Mouse (Mus musculus): ENCODE measurements around the gene Homez. TPM values are rescaled to one million over a fixed set of nuclear protein-coding genes. Genes with fewer than 3 reads are reported as not detected.

Gene Homez
- total RNA-seq (2023): 3.3 TPM

DNA sequence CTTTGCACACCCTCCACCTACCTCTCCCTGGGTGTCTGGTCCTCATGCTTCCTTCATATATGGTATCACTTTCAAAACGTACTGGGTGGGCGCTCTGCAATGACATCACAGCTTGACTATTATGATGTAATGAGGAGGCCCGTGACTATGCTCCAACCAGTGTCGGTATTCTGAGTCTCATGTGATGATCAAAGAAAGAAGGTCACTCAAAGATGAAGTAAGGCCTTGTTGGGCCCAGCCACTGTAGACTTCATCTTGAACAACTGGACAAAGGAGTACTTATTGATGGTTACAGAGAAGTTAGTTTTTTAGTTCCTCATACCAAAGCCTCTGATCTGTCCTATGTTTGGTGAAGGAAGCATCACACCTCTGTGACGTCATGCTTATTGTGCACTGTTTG lies at the start of gene Homez:
TSS of gene Homez (minus strand) at position 101 of the 400 bp plus-strand sequence.

GRCm38 (mm10) chr14:54912886-54913285 lies 42.1 kb upstream of the Homez start, which contains the start of gene Slc22a17:
Gene Slc22a17, minus strand, starts transcription at chr14:54913132.

DNA sequence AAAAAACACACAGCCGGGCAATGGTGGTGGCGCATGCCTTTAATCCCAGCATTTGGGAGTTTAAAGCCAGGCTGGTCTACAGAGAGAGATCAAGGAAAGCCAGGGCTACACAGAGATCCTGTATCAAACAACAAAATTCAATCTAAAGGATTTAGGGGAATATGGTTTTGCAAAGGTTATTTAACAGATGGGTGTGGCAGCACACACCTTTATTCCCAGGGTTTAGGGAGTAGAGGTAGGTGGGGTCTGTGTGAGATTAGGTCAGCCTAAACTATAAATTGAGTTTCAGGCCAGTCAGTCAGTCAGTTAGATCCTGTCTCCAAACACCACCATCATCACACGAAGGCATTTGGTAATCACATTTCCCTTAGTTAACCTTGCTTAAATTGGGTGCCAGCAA lies 21.4 kb upstream of the Homez start, which contains the start of gene Pabpn1:
TSS of gene Pabpn1 (plus strand) at position 301 of the 400 bp plus-strand sequence.

DNA sequence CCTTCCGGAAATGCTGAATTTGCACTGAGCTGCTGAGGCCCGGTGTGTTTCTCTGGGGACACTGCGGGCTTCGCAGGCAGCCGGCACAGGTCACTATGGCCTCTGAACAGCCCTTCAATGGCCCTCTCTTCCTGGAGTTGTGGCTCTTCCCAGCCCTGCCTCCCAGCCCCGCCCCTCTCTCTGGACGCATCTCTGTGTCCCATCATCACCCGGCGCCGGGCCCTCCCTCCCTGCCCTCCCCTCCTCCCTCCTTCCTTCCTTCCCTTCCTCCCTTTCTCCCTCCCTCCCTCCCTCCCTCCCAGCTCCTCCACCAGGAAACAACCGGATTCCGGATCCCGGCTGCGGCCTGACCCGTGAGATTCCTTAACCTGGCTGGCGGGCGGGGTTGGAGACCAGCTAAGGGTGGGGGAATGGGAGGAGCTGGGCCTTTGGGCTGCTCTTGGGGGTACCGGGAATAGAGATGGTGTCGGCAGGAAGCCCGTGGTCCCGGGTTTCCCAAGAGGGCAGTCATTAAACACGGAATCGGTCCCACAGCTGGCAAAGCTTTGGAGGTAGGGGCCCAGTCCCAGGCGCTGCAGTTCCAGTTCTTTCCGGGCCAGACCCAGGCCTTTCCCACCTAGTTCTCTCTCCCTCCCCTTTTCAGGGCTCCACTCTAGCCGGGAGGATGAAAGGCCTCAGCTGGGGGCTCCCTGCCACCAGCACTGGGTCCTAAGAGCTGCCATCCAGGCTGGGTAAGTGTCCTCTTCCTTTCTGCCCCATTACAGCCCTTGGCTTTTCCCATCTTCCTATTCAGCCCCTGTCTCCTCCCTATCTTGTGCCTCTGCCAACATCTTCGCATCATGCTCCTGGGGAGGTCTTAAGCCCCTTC lies 12.6 kb upstream of the Homez start, which contains the start of the genes Bcl2l2 and Gm20521:
TSS of gene Bcl2l2 (plus strand) at position 224 of the 868 bp plus-strand sequence.
TSS of gene Gm20521 (plus strand) at position 288 of the 868 bp plus-strand sequence.

DNA sequence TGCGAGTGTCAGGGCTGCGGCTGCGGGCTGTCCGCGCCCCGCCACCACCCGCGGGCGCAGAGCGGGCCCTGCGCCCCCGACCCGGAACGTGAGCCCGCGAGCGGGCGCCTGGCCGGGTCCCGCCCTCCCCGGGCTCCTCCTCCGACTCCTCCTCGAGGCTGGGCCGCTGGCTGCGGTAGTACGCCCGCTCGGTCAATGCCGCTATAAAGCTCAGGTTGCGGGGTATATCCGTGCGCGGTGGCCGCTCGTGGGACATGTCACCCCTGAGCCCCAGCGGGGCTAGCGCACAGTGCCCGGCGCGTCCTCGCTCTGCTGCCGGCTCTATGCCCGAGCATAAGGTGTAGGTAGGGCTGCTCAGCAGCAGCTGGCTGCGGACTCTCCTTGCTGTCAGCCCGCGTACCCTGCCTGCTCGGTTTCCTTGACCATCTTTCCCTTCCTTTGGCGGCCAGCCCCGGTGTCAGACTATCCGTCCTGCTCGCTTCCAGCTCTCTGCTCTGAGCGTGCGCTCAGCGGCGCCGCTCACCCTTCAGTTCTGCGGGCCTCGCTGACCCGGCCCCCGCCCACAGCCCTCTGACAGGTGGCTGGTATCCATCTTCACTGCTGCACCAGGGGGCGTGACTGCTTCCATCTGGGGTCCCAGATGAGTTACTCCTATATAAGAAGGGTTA lies 6.4 kb upstream of the Homez start, which contains the start of gene Ppp1r3e:
TSS of gene Ppp1r3e (minus strand) at position 503 of the 668 bp plus-strand sequence.

GRCm38 (mm10) chr14:54813991-54814390 lies 56.8 kb downstream of the Homez start, which contains the start of gene Rnf212b:
Gene Rnf212b, plus strand, starts transcription at chr14:54814141.

Other genes with a start within 250 kb of the Homez start
- not detected for gene Psmb11, start 249.5 kb downstream of the Homez start, total RNA-seq (2023)
- not detected for gene Gm17606, start 230.0 kb downstream of the Homez start, total RNA-seq (2023)
- gene Cdh24, start 229.6 kb downstream of the Homez start, total RNA-seq (2023): 13.5 TPM
- 34.4 TPM for gene 1700123O20Rik, start 184.7 kb downstream of the Homez start, total RNA-seq (2023)
- 601 TPM for gene Acin1, start 184.0 kb downstream of the Homez start, total RNA-seq (2023)
- gene Gm29776, start 172.1 kb downstream of the Homez start, total RNA-seq (2023): not detected
- not detected for gene Cebpe, start 158.8 kb downstream of the Homez start, total RNA-seq (2023)
- gene Slc7a8, start 89.0 kb downstream of the Homez start, total RNA-seq (2023): 0.85 TPM
- not detected for gene Rnf212b, start 56.8 kb downstream of the Homez start, total RNA-seq (2023)
- 17.4 TPM for gene Ppp1r3e, start 6.6 kb upstream of the Homez start, total RNA-seq (2023)
- gene Bcl2l2, start 12.4 kb upstream of the Homez start, total RNA-seq (2023): 1.4 TPM
- gene Gm20521, start 12.5 kb upstream of the Homez start, total RNA-seq (2023): not detected
- gene Pabpn1, start 21.5 kb upstream of the Homez start, total RNA-seq (2023): 243 TPM
- 2.0 TPM for gene Slc22a17, start 42.2 kb upstream of the Homez start, total RNA-seq (2023)
- not detected for gene Efs, start 55.2 kb upstream of the Homez start, total RNA-seq (2023)
- gene Il25, start 61.7 kb upstream of the Homez start, total RNA-seq (2023): not detected
- gene Cmtm5, start 65.3 kb upstream of the Homez start, total RNA-seq (2023): not detected
- not detected for gene Myh6, start 96.0 kb upstream of the Homez start, total RNA-seq (2023)
- not detected for gene Gm17428, start 106.0 kb upstream of the Homez start, total RNA-seq (2023)
- not detected for gene Myh7, start 123.7 kb upstream of the Homez start, total RNA-seq (2023)
- gene Ngdn, start 144.5 kb upstream of the Homez start, total RNA-seq (2023): 92.5 TPM
- 21.5 TPM for gene Zfhx2, start 221.4 kb upstream of the Homez start, total RNA-seq (2023)
- 4.0 TPM for gene Thtpa, start 223.8 kb upstream of the Homez start, total RNA-seq (2023)
- gene Ap1g2, start 235.6 kb upstream of the Homez start, total RNA-seq (2023): 104 TPM
- gene Jph4, start 246.0 kb upstream of the Homez start, total RNA-seq (2023): not detected